Mouse (Mus musculus) olfactory bulb, adult 2 months (tissue): Measurements from ENCODE around the gene Setd2. TPM values are rescaled to one million over a fixed set of nuclear protein-coding genes. Genes with fewer than 3 reads are reported as not detected.

Source experiments
- H3K27ac ChIP-seq: fragments of 200-500 bp; 2 replicates; pipeline ENCODE4 v1.5.1; 2012; ENCODE audit warnings: low read depth, low read length; ENCODE audit not compliant: insufficient read depth
- H3K4me1 ChIP-seq: fragments of 200-500 bp; 2 replicates; pipeline ENCODE4 v1.6.1; 2012; ENCODE audit warnings: low read length; ENCODE audit not compliant: control insufficient read depth, insufficient read depth
- H3K4me3 ChIP-seq: fragments of 200-500 bp; 2 replicates; pipeline ENCODE4 v1.5.1; 2012; ENCODE audit warnings: mild to moderate bottlenecking, low read depth, low read length, moderate library complexity; ENCODE audit not compliant: insufficient read depth
- CTCF ChIP-seq: fragments of 200-500 bp; IDR thresholded peaks from 2 replicates; pipeline ENCODE4 v1.5.1; 2012; ENCODE audit warnings: low read depth, mild to moderate bottlenecking, low read length, moderate library complexity; ENCODE audit not compliant: insufficient read depth
- POLR2A ChIP-seq: fragments of 200-500 bp; IDR thresholded peaks from 2 replicates; pipeline ENCODE4 v1.6.1; 2012; ENCODE audit warnings: mild to moderate bottlenecking, low read depth, low read length, moderate library complexity; ENCODE audit not compliant: insufficient read depth
- WGBS: fragments of 180-500 bp; shearing (Covaris S2); methylation state at CpG from one replicate; pipeline ENCODE4 v1.1.7; 2018; 5-methylcytosine and 5-hydroxymethylcytosine counted together
- polyA plus RNA-seq: library from polyadenylated mRNA; stranded (reverse); fragments of >200 nt; gene quantifications from 2 replicates; pipeline ENCODE4 v1.2.4, GENCODE M21; 2012; ENCODE audit warnings: low replicate concordance; ENCODE audit not compliant: missing spikeins, insufficient read depth, insufficient read length

Setd2 gene
- polyA plus RNA-seq, 1 experiment, result 420 TPM

DNA sequence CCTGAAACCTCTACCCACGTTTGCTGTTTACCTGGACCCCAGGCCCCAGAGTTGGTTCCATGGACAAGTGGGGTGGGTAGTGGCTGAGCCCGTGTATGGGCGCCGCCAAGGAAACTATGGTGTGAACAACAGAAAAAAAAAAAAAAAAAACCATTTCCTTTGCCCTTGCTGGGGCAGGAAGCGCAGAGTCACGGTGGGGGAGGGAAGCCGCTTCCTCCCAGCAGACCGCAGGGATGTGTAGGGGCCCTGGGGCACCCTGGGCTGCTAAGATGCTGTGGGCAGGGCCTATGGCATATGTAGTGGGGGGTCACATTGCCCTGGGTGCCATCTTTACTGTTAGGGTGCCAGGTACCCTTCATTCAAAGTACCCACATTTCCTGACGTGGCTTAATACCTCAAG is 112.8 kb downstream of the Setd2 start:
- no peak for TF ChIP-seq POLR2A
- no peak for TF ChIP-seq CTCF
- Histone ChIP-seq H3K4me1 (peaks cover 7% of the 10 kb centered on the region), H3K4me3 (no peak overlapping the region), H3K27ac (no peak overlapping the region)
- WGBS, result 83% methylated on average over 9 of the region's 9 CpGs

DNA sequence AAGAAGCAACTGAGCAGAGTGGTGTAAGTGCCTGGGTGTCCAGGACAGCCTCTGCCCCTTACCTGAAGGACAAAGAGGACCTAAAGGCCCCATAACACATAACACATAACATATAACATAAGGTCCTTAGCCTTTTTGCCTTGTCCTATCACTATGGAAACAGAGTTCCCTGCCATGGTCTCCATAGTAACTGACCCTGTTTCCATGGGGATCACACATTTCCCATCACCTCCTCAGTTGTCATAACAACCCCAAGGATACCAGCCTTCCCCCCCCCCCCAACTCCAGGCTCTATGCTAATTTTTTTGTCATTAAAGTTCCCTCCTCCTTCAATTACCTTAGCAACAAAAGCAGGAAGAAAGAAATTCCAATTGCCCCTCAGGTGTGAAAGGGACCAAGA is 117.4 kb downstream of the Setd2 start:
- no peak overlapping the region for H3K4me3 ChIP-seq
- TF ChIP-seq CTCF (no peak), POLR2A (no peak)
- peaks cover 30% of the 10 kb centered on the region for H3K4me1 ChIP-seq
- peak overlapping the region; percentile 34; the same call in 1 of the 2 replicates for H3K27ac ChIP-seq

DNA sequence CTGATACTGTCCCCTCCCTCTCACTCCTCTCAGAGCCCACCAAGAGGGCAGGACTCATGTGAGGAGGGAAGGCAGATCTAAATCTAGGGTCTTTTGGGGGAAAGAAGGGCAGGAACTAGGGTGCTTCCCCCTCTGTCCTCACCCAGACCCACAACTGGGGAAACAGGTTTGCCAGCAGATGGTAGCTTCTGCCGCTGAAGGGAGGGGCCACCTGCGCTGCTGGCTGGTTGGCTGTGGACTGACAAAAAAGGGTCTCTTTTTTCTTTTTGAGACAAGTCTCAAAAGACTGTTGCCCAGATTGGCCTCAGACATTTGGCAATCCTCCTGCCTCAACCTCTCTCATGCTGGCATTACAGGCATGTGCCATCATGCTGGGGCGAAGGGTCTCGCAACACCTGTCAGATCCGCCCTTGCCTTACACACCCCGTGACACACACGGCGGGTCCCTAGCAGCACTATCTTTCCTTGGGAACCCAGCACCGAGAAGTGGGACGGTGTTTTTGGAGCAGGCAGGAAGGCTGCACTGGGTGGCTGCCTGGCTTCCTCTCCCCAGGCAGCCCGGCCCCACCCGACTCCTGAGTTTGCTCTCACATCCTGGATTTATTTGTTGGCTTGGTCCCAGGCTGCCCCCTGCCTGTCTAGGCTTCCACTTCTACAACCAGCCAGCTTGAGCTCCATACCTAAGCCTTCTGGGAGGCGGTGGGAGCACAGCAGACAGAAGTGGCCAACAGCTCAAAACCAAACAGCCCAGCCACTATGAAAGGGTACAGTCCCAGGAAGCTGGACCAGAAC is 119.7 kb downstream of the Setd2 start:
- TF ChIP-seq CTCF (no peak), POLR2A (no peak)
- 53% methylated on average over 13 of the region's 13 CpGs for WGBS
- no peak overlapping the region for H3K27ac ChIP-seq
- H3K4me1 ChIP-seq, result peaks cover 34% of the 10 kb centered on the region
- peak overlapping the region; percentile 14; the same call in 1 of the 2 replicates for H3K4me3 ChIP-seq

DNA sequence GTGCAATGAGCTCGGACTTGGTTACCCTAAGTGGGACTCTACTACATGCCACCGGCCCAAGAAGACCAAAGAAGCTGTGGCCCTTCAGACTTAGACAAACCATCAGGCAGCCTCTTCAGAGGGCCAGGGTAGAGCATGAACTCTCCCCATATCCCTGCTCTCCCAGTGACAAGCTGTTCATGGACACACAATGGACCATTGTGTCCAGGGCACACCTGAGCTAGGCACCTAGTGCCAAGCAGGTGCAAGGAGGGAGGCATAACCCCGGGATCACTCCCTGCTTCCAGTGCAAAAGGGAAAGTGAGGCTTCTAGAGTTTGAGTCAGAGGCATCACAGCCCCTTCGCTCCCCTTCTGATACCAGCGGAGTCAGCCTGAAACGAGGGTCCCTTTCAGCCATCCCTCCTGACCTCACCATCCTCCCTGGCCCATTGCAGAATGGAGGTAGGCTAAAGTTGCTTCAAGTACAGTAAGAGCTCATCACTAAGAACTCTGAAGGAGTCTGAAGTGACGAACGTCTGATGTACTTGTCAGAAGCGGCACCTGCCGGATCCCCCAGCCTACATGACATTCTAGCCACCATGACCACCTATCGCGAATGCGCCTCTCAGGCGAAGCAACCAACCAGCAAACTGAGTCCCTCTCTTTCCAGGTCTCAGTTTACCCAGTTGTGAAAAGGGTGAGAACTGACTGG is 120.7 kb downstream of the Setd2 start:
- no peak for TF ChIP-seq CTCF
- TF ChIP-seq POLR2A, result no peak
- Histone ChIP-seq H3K4me1 (peaks cover 40% of the 10 kb centered on the region), H3K27ac (no peak overlapping the region), H3K4me3 (peak overlapping the region; percentile 85)
- 20% methylated on average over 14 of the region's 14 CpGs for WGBS

DNA sequence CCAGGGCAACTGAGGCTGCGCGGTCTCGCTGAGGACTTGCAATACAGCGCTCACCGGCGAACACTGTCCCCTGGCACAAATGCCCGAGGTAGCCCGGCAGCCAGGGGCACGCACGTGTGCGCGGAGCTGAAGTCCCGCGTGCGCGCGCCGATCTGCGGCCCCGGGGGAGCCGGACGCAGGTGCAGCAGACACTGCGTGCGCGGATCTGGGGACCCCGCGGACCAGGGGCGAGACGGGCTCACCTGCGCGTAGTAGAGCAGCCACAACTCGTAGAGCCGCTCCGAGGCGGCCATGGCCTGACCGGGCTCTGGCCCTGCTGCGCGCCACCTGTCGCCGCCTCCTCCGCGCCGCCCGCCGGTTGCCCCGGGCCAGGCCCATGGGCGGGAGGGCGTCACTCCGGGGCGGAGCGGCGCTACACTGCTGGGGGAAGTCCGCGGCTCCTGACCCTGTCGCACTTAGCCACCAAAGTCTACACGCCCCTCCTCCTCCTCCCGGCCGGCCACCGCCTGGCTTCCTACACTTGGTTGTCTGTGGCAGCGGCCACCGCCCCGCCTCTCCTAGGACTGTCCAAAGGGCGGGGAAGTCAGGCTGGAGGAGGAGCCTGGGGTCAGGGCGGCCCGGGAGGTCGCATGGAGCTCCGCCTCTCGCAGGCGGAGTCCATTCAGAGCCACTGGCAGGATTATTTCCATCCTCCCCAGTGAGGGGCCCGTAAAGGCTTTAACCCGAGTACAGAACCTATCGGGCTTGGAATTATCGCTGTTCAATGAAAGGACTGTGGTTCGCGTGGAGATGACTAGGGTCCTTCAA is 121.5 kb downstream of the Setd2 start, which contains the start of gene Nbeal2:
TSS of gene Nbeal2 (minus strand) at position 507 of the 807 bp plus-strand sequence.
- H3K4me1 ChIP-seq, result peaks cover 40% of the 10 kb centered on the region

DNA sequence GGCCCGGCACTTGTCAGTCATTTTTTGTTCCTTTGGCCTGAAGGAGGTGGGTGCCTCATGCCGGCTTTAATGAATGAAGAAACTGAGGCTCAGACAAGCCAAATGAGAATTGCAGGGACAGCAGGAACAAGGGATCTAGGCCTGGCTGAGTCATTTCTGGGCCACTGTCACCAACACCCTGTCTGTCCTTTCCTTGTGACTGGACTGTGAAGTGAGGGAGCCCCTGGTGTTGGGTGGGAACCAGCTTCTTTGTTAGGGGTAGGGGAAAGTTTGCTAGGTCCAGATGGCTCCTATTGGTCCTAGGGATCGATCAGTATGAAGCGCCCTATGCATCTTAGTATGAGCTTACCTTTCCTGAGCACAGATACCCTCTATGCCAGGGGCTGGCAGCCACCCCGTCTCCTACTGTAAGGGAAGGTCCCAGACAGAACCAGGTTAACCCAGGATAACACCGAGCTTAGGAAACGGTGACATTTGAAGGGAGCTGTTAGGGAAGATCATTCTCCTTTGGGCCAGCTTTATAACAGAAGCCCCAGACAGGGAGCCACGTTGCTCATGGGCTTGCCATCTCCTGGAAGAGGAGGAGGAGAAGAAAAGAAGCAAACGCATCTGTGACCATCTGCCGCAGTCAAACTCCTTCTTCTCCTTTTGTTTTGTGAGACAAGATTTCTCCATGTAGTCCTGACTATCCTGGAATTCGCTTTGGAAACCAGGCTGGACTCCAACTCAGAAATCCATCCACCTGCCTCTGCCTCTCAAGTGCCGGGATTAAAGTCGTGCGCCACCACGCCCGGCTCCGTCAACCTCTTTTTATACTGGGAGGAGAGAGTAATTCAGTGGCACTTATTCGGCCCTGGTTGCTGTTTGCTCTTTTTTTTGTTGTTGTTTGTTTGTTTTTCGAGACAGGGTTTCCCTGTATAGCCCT is 122.6 kb downstream of the Setd2 start:
- Histone ChIP-seq H3K4me3 (no peak overlapping the region), H3K4me1 (peaks cover 38% of the 10 kb centered on the region), H3K27ac (no peak overlapping the region)
- 81% methylated on average over 19 of the region's 19 CpGs for whole genome bisulfite sequencing
- TF ChIP-seq CTCF, result no peak
- TF ChIP-seq POLR2A, result no peak

More for the DNA sequence above, 121.5 kb downstream of the Setd2 start, which contains the start of gene Nbeal2:
- no peak within 1 kb of the TSS; the same call in 1 of the 2 replicates for H3K27ac ChIP-seq
- WGBS, result 1% methylated on average over 75 of the region's 75 CpGs
- H3K4me3 ChIP-seq, result peak within 1 kb of the TSS; percentile 85
- TF ChIP-seq POLR2A, result 0 out of 2 replicates have a peak, but pooled peaks have one; percentile 31
- no peak for TF ChIP-seq CTCF

DNA sequence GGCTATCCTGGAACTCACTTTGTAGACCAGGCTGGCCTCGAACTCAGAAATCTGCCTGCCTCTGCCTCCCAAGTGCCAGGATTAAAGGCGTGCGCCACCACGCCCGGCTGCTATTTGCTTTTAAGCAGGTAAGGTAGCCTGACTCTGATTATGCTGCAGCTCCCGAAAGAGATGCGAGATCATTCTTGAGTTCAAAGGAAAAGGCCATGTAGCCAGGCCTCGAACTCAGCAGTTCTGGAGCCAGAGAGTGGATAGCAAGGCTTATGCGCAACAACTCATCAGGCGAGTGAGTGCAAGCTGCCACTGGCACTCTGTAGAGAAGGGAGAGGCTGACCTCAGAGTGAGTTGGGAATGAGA is 123.2 kb downstream of the Setd2 start:
- 86% methylated on average over 10 of the region's 10 CpGs for WGBS
- H3K4me3 ChIP-seq, result peak overlapping the region; percentile 98; the same call in 1 of the 2 replicates
- H3K4me1 ChIP-seq, result peaks cover 36% of the 10 kb centered on the region
- 0 out of 2 replicates have a peak overlapping the region, but pooled peaks have one; percentile 79 for H3K27ac ChIP-seq
- TF ChIP-seq CTCF (no peak), POLR2A (no peak)
